Mouse (Mus musculus) testis, adult 10 weeks (tissue): ENCODE data around the gene Dok4. TPM values are rescaled to one million over a fixed set of nuclear protein-coding genes. Genes with fewer than 3 reads are reported as not detected.

Source experiments
- polyA plus RNA-seq: library from polyadenylated mRNA; stranded (reverse); fragments of 350-450 nt; fragmentation: Illumina TruSeq; extraction: RNeasy Lipid Tissue Mini Kit (QIAGEN cat#74804); gene quantifications from one replicate; pipeline ENCODE4 v1.2.3, GENCODE M21; 2014; ENCODE audit warnings: low read depth, low replicate concordance

Gene Dok4
- polyA plus RNA-seq: 0.10 TPM

GRCm38 (mm10) chr8:94876197-94876730 lies at the start of gene Dok4:
Dok4 (minus strand) TSS chr8:94876330.

GRCm38 (mm10) chr8:94923405-94923804 lies 47.3 kb upstream of the Dok4 start, which contains the start of gene Adgrg5:
Adgrg5 (plus strand) TSS chr8:94923694.

GRCm38 (mm10) chr8:94917851-94918495 lies 41.8 kb upstream of the Dok4 start, which contains the start of gene Ccdc102a:
Ccdc102a (minus strand) TSS chr8:94918098.

GRCm38 (mm10) chr8:94857346-94858173 lies 18.6 kb downstream of the Dok4 start, which contains the start of gene Polr2c:
Polr2c (plus strand) TSS chr8:94857450.

GRCm38 (mm10) chr8:94837662-94838574 lies 38.2 kb downstream of the Dok4 start, which contains the start of the genes Coq9 and Ciapin1:
Coq9 (plus strand) TSS chr8:94838321.
Ciapin1 (minus strand) TSS chr8:94838358.

Other genes with a start within 250 kb of the Dok4 start
- gene Arl2bp, start 209.7 kb downstream of the Dok4 start, polyA plus RNA-seq: 906 TPM
- not detected for gene Pllp, start 180.1 kb downstream of the Dok4 start, polyA plus RNA-seq
- gene Ccl22, start 130.7 kb downstream of the Dok4 start, polyA plus RNA-seq: 1.9 TPM
- gene Cx3cl1, start 104.3 kb downstream of the Dok4 start, polyA plus RNA-seq: 0.35 TPM
- not detected for gene Ccl17, start 65.9 kb downstream of the Dok4 start, polyA plus RNA-seq
- gene Coq9, start 38.0 kb downstream of the Dok4 start, polyA plus RNA-seq: 7.5 TPM
- 11.3 TPM for gene Ciapin1, start 38.0 kb downstream of the Dok4 start, polyA plus RNA-seq
- gene Polr2c, start 18.9 kb downstream of the Dok4 start, polyA plus RNA-seq: 4.5 TPM
- not detected for gene Ccdc102a, start 41.8 kb upstream of the Dok4 start, polyA plus RNA-seq
- not detected for gene Adgrg5, start 47.4 kb upstream of the Dok4 start, polyA plus RNA-seq
- gene Adgrg1, start 98.4 kb upstream of the Dok4 start, polyA plus RNA-seq: 3.3 TPM
- not detected for gene Adgrg3, start 141.4 kb upstream of the Dok4 start, polyA plus RNA-seq
- gene Drc7, start 178.8 kb upstream of the Dok4 start, polyA plus RNA-seq: 10.0 TPM
- gene Katnb1, start 204.9 kb upstream of the Dok4 start, polyA plus RNA-seq: 1.5 TPM